Mouse (Mus musculus): ENCODE results near the gene Msrb2.

DNA sequence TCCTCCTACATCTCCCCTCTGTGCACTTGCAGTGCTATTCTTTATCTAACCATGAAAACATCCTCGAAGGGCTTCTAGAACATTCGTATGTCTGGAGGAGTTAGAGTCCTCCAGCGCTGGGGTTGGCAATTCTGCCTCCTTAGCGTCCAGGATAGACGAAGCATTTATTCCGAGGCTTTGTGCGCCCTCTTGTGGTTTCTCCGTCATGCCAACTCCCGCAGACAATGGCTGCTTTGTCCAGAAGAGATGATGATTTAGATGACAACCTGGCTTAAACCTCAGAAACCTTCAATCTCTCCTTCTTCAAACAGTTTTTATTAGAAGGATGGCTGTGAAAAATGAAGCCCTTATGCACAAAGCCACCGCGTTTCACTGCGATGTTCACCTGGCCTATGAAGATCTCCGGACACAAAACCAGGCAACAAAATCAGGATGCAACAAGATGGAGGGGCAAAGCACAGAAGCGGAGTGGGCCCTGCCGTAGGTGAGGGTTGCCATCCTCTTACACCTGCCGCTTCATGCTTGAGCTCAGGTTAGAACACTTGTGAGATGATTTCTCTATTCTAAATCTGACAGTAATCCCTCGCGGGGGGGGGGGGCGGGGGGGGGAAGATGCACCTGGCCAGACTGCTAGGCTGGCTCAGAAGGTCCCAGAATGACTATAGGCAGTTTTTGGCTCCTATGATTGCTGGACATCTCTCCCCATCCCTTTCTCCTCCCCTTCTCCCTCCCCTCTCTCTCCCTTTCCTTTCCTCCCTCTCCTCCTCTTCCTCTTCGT lies 26.4 kb upstream of the Msrb2 start:
- peak; percentile 73 for TF ChIP-seq CTCF (conservative IDR thresholded peaks at IDR 0.05; ENCODE audit: low read length)
- no peak for TF ChIP-seq NANOG (IDR thresholded peaks at IDR 0.05; ENCODE audit: borderline replicate concordance, low read length)
